Mouse (Mus musculus): ENCODE results near the gene Arhgap5. TPM values are rescaled to one million over a fixed set of nuclear protein-coding genes. Genes with fewer than 3 reads are reported as not detected.

The Arhgap5 gene
- total RNA-seq, 2 experiments from 2014 or later, result 79.2 to 81.0 TPM

DNA sequence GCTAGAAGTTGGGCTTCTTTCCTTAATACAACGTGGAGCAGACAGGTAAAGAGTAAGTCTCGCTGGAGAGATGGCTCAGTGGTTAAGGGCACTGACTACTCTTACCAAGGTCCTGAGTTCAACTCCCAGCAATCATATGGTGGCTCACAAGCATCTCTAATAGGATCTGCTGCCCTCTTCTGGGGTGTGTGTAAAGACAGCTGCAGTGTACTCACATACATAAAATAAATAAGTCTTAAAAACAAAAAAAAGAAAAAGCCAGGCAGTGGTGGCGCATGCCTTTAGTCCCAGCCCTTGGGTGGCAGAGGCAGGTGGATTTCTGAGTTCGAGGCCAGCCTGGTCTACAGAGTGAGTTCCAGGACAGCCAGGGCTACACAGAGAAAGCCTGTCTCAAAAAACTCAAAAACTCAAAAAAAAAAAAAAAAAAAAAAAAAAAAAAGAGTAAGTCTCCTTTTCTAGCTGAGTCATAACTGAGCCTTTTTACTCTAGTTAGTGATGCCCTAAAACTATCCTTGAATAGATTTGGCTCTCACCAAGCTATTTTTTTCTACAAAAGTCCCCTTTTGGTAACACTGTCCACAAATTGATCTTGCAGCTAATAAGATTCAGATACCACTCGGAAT is 114.8 kb downstream of the Arhgap5 start:
- intact Hi-C loops (cut with DNase I), result no loop called here
- no peak for DNase-seq

DNA sequence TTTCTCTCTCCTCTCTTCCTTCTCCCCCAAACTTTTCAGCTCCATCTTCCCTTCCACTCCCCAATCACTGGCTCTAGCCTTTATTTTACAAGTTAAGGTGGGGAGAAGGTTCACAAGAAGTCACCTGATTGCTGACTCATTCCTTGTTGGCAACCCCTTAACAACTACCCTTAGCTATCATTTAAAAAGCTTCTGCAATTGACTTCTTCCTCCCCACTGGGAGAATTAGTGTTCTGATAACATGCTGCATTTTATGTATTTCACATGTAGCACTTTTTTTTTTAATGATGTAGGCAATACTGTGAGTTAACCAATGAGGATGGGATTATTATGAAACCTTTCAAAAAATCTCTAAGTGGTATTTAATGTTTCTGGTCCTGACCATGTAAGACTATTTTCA is 115.9 kb downstream of the Arhgap5 start:
- no peak for DNase-seq
- intact Hi-C loops (cut with DNase I), result no loop called here

Other genes with a start within 250 kb of the Arhgap5 start
- gene Akap6, start 195.4 kb downstream of the Arhgap5 start, total RNA-seq (2021), result 100 to 1,000 TPM in 1 of 2 experiments, 10 to 100 TPM in 1; 89.1 to 100 TPM